Mouse (Mus musculus): ENCODE results near the gene Armc3. TPM values are rescaled to one million over a fixed set of nuclear protein-coding genes. Genes with fewer than 3 reads are reported as not detected.
"Not testable (repeated sequence)": the region's sequence is repeated elsewhere in the genome, so short reads cannot be mapped to it uniquely, and the experiment has no call there.

Gene Armc3
- total and polyA plus RNA-seq, 2 experiments from 2014 or later: 0.07 TPM; not detected in 1

DNA sequence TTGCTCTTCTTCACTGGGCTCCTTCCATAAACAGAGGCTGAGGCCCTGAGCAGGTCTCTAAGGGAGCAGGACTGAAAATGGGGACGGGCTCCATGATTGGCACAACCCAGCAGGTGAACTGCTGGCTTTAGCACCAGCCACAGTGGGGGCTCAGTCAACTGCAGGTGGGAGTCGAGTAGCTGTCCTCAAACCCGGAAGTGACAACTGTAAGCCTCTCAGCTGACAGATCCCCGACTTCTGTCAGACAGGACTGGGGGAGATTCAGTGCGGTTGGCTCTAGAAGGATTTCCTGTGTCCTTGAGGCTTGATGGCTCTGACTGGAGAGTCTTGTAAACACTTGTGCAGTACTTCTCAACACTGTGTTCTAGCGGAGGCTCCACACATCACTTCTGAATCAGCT, 102.1 kb downstream of the Armc3 start:
- Histone ChIP-seq H3K4me2 (ENCODE audit: low read depth, low read length) (no peak overlapping the region), H3K27ac (ENCODE audit: low read depth) (no peak overlapping the region), H3K4me1 (ENCODE audit: control insufficient read depth, insufficient read depth) (no peaks in the 10 kb centered on the region), H3K4me3 (ENCODE audit: low read depth, low read length) (no peak overlapping the region), H3K9ac (replicated peaks; ENCODE audit: low read depth, low read length) (no peak overlapping the region), H3K36me3 (replicated peaks; ENCODE audit: control insufficient read depth, insufficient read depth, low read length) (no peaks in the 10 kb centered on the region), H3K27me3 (ENCODE audit: control insufficient read depth, insufficient read depth, low read length) (no peaks in the 10 kb centered on the region), H3K9me3 (replicated peaks; ENCODE audit: control insufficient read depth, low read length) (no peaks in the 10 kb centered on the region)
- no peak for TF ChIP-seq CTCF (IDR thresholded peaks at IDR 0.05; ENCODE audit: low read depth)
- no peak for TF ChIP-seq EP300 (IDR thresholded peaks at IDR 0.05; ENCODE audit: low read depth)
- DNase-seq (ENCODE audit: low spot score) (no peak), ATAC-seq (ENCODE audit: insufficient read depth, low read depth) (no peak)
- 14% methylated on average over 6 of the region's 6 CpGs for whole genome bisulfite sequencing

DNA sequence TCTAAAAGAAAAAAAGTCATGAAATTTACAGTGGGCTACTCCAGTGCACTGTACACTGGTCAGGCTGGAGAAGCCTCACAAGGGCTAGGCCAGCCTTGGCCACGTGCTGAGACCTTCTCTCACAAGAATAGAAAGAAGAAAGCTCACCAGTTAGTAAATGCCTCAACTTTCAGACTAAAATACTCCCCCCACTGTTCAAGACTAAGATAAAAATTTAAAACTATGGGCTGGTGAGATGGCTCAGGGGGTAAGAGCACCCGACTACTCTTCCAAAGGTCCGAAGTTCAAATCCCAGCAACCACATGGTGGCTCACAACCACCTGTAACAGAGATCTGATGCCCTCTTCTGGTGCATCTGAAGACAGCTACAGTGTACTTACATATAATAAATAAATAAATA, 104.0 kb downstream of the Armc3 start:
- not testable (repeated sequence) for H3K4me1 ChIP-seq (ENCODE audit: control insufficient read depth, insufficient read depth); H3K27me3 ChIP-seq (ENCODE audit: control insufficient read depth, insufficient read depth, low read length); H3K4me3 ChIP-seq (ENCODE audit: low read depth, low read length); H3K4me2 ChIP-seq (ENCODE audit: low read depth, low read length); H3K9ac ChIP-seq (replicated peaks; ENCODE audit: low read depth, low read length); H3K27ac ChIP-seq (ENCODE audit: low read depth); DNase-seq (ENCODE audit: low spot score); H3K9me3 ChIP-seq (replicated peaks; ENCODE audit: control insufficient read depth, low read length); H3K36me3 ChIP-seq (replicated peaks; ENCODE audit: control insufficient read depth, insufficient read depth, low read length); ATAC-seq (ENCODE audit: insufficient read depth, low read depth)
- WGBS: 73% methylated on average over 3 of the region's 3 CpGs

DNA sequence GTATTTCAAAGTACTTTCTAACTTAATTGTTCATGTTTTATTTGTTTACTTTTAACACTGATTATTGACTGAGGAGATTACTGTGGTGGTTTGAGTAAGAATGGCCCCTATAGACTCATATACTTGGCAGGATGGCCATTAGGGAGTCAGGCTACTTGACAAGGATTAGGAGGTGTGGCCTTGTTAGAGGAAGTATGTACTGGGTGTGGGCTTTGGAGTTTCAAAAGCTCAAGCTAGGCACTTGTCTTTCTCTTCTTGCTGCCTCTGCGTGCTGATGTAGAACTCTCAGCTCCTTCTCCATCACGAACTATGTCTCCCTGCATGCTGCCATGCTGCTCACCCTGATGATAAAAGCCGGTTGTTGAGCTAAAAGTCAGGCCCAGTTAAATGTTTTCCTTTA, 111.4 kb downstream of the Armc3 start:
- no peaks in the 10 kb centered on the region for H3K27me3 ChIP-seq (ENCODE audit: control insufficient read depth, insufficient read depth, low read length)
- H3K4me1 ChIP-seq (ENCODE audit: control insufficient read depth, insufficient read depth): no peaks in the 10 kb centered on the region
- ATAC-seq (ENCODE audit: insufficient read depth, low read depth): no peak
- no peak for TF ChIP-seq CTCF (IDR thresholded peaks at IDR 0.05; ENCODE audit: low read depth)
- TF ChIP-seq EP300 (IDR thresholded peaks at IDR 0.05; ENCODE audit: low read depth): no peak
- no peak overlapping the region for H3K4me2 ChIP-seq (ENCODE audit: low read depth, low read length)
- H3K27ac ChIP-seq (ENCODE audit: low read depth): no peak overlapping the region
- H3K4me3 ChIP-seq (ENCODE audit: low read depth, low read length): no peak overlapping the region
- no peak for DNase-seq (ENCODE audit: low spot score)
- peaks cover 3% of the 10 kb centered on the region; the same call in 1 of the 2 replicates for H3K9me3 ChIP-seq (replicated peaks; ENCODE audit: control insufficient read depth, low read length)
- H3K9ac ChIP-seq (replicated peaks; ENCODE audit: low read depth, low read length): no peak overlapping the region
- WGBS: 85% methylated on average over 3 of the region's 3 CpGs
- no peaks in the 10 kb centered on the region for H3K36me3 ChIP-seq (replicated peaks; ENCODE audit: control insufficient read depth, insufficient read depth, low read length)

DNA sequence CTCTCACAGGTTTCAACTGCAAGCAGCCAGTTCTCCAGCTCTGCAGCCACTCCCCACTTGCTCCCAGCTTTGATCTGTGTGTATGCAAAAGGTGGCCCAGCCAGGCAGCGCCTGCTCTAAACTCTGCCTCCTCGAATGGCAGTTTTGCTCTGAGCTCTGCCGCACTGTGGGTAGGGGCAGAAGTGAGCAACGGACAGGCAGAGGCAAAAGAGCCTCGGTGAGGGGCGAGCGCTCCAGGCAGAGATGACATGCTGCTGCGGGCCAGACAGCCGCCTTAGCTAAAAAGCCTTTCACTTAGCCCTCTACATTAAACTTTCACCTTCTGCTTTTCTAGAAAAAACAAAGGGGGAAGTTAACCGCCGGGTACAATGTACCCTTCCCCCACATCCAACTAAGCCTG, 117.0 kb downstream of the Armc3 start:
- ATAC-seq (ENCODE audit: insufficient read depth, low read depth): no peak

DNA sequence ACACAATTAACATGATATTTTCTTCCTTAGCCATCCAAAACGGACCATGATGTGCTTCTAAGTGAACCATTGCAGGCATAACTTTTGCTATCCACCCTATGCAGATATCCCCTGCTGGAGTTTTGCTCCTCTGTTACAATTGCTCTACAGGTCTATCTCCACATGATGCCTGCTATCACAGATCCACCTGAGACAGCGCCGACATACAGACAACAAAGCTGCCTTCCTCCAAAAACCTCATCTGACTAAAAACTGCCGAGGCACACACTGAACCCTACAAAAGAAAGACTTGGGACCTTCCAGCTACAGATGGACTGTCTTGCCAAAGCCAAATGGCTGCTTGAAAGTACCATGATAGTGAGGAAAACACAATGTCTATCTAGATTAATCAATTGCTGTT, 117.6 kb downstream of the Armc3 start:
- Histone ChIP-seq H3K9ac (replicated peaks; ENCODE audit: low read depth, low read length) (no peak overlapping the region), H3K27me3 (ENCODE audit: control insufficient read depth, insufficient read depth, low read length) (no peaks in the 10 kb centered on the region), H3K36me3 (replicated peaks; ENCODE audit: control insufficient read depth, insufficient read depth, low read length) (no peaks in the 10 kb centered on the region), H3K4me1 (ENCODE audit: control insufficient read depth, insufficient read depth) (no peaks in the 10 kb centered on the region), H3K4me3 (ENCODE audit: low read depth, low read length) (no peak overlapping the region), H3K4me2 (ENCODE audit: low read depth, low read length) (no peak overlapping the region), H3K9me3 (replicated peaks; ENCODE audit: control insufficient read depth, low read length) (peaks cover 3% of the 10 kb centered on the region; the same call in 1 of the 2 replicates), H3K27ac (ENCODE audit: low read depth) (no peak overlapping the region)
- ATAC-seq (ENCODE audit: insufficient read depth, low read depth) (no peak), DNase-seq (ENCODE audit: low spot score) (no peak)
- 75% methylated on average over 4 of the region's 4 CpGs for WGBS
- no peak for TF ChIP-seq EP300 (IDR thresholded peaks at IDR 0.05; ENCODE audit: low read depth)
- TF ChIP-seq CTCF (IDR thresholded peaks at IDR 0.05; ENCODE audit: low read depth): no peak

More for the DNA sequence above, 117.0 kb downstream of the Armc3 start:
- Histone ChIP-seq H3K36me3 (replicated peaks; ENCODE audit: control insufficient read depth, insufficient read depth, low read length) (no peaks in the 10 kb centered on the region), H3K4me1 (ENCODE audit: control insufficient read depth, insufficient read depth) (no peaks in the 10 kb centered on the region), H3K9me3 (replicated peaks; ENCODE audit: control insufficient read depth, low read length) (peaks cover 3% of the 10 kb centered on the region; the same call in 1 of the 2 replicates), H3K27me3 (ENCODE audit: control insufficient read depth, insufficient read depth, low read length) (no peaks in the 10 kb centered on the region), H3K4me3 (ENCODE audit: low read depth, low read length) (no peak overlapping the region), H3K27ac (ENCODE audit: low read depth) (no peak overlapping the region), H3K9ac (replicated peaks; ENCODE audit: low read depth, low read length) (no peak overlapping the region), H3K4me2 (ENCODE audit: low read depth, low read length) (no peak overlapping the region)
- 56% methylated on average over 11 of the region's 11 CpGs for WGBS
- DNase-seq (ENCODE audit: low spot score): no peak
- no peak for TF ChIP-seq CTCF (IDR thresholded peaks at IDR 0.05; ENCODE audit: low read depth)
- TF ChIP-seq EP300 (IDR thresholded peaks at IDR 0.05; ENCODE audit: low read depth): no peak

DNA sequence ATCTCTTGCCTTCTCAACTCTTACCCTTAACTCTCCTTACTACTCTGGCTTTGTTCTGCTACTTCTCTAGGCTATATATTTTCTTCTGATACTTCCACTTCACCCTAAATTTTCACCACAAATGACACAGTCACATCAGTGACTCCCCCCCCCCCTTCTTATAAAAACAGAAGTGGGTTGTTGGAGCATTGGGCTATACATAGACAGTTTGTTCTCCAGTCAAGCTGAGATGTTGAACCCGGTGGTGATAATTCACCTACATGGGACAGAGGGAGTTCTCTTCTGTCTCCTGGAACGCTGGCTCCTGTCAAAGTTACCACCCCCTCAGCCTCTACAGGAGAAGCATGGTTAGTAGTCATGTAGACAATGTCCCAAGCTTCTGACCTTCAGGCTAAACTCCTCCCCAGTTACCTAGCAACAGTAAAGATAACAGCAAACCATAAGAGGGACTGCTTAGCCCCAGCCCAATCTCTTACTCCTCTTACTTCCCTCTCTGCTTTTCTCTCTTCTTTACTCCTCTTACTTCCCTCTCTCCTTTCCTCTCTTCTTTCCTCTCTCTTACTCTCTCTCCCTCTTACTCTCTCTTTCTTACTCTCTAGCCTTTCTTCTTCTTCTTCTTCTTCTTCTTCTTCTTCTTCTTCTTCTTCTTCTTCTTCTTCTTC, 118.2 kb downstream of the Armc3 start:
- not testable (repeated sequence) for H3K27me3 ChIP-seq (ENCODE audit: control insufficient read depth, insufficient read depth, low read length); H3K4me2 ChIP-seq (ENCODE audit: low read depth, low read length); DNase-seq (ENCODE audit: low spot score); H3K9ac ChIP-seq (replicated peaks; ENCODE audit: low read depth, low read length); H3K36me3 ChIP-seq (replicated peaks; ENCODE audit: control insufficient read depth, insufficient read depth, low read length); H3K27ac ChIP-seq (ENCODE audit: low read depth); H3K9me3 ChIP-seq (replicated peaks; ENCODE audit: control insufficient read depth, low read length); H3K4me3 ChIP-seq (ENCODE audit: low read depth, low read length); ATAC-seq (ENCODE audit: insufficient read depth, low read depth); H3K4me1 ChIP-seq (ENCODE audit: control insufficient read depth, insufficient read depth)
- 55% methylated on average over 2 of the region's 2 CpGs for WGBS
